Mouse (Mus musculus) hindbrain, embryonic 11.5 days (tissue): ENCODE data around the gene Pafah1b2. TPM values are rescaled to one million over a fixed set of nuclear protein-coding genes. Genes with fewer than 3 reads are reported as not detected.

Source experiments
- ATAC-seq: fragments of 200-750 bp; cut with Nextera tagmentation; 2 replicates; pipeline ENCODE4 v1.8.0; 2017; ENCODE audit warnings: mild to moderate bottlenecking, moderate TSS enrichment, moderate library complexity; ENCODE audit not compliant: low FRiP score
- DNase-seq: peaks from one replicate; pipeline ENCODE4 v3.0.0-alpha.2; 2015; ENCODE audit warnings: low spot score
- H3K27ac ChIP-seq: fragments of 300-500 bp; sonication (generic); 2 replicates; pipeline ENCODE4 v1.5.1; 2014; ENCODE audit warnings: mild to moderate bottlenecking, low read depth, low read length
- H3K27me3 ChIP-seq: fragments of 300-500 bp; sonication (generic); 2 replicates; pipeline ENCODE4 v1.6.1; 2014; ENCODE audit warnings: mild to moderate bottlenecking, low read length, moderate library complexity, mixed read lengths; ENCODE audit not compliant: control insufficient read depth, insufficient read depth
- H3K36me3 ChIP-seq: fragments of 300-500 bp; sonication (generic); 2 replicates; pipeline ENCODE4 v1.6.1; 2014; ENCODE audit warnings: mild to moderate bottlenecking, low read length, moderate library complexity, mixed read lengths; ENCODE audit not compliant: control insufficient read depth, insufficient read depth
- H3K4me1 ChIP-seq: fragments of 300-500 bp; sonication (generic); replicated peaks from 2 replicates; pipeline ENCODE4 v1.6.1; 2014; ENCODE audit warnings: low read length, mixed read lengths; ENCODE audit not compliant: control insufficient read depth, insufficient read depth
- H3K4me2 ChIP-seq: fragments of 300-500 bp; sonication (generic); replicated peaks from 2 replicates; pipeline ENCODE4 v1.6.1; 2014; ENCODE audit warnings: mild to moderate bottlenecking, low read depth, low read length
- H3K4me3 ChIP-seq: fragments of 300-500 bp; sonication (generic); 2 replicates; pipeline ENCODE4 v1.5.1; 2014; ENCODE audit warnings: low read depth, low read length
- H3K9ac ChIP-seq: fragments of 300-500 bp; sonication (generic); 2 replicates; pipeline ENCODE4 v1.6.1; 2014; ENCODE audit warnings: low read depth, low read length
- H3K9me3 ChIP-seq: fragments of 300-500 bp; sonication (generic); 2 replicates; pipeline ENCODE4 v1.6.1; 2016; ENCODE audit warnings: low read length; ENCODE audit not compliant: control insufficient read depth
- whole genome bisulfite sequencing: fragments of 180-500 bp; shearing (Covaris S2); extraction: QIAGEN DNeasy Blood & Tissue Kit; methylation state at CpG from one replicate; pipeline ENCODE4 v1.1.7; 2014; 5-methylcytosine and 5-hydroxymethylcytosine counted together
- polyA plus RNA-seq: library from polyadenylated mRNA; unstranded; fragments of >200 nt; fragmentation: Nextera tagmentation; extraction: Ambion mirVana; gene quantifications from 2 replicates; pipeline ENCODE4 v1.2.1, GENCODE M21; 2014

Gene Pafah1b2
- polyA plus RNA-seq, result 282 and 301 TPM in 2 replicates

- Histone ChIP-seq H3K4me1 (peaks cover 4% of the 10 kb centered on the region), H3K36me3 (no peaks in the 10 kb centered on the region), H3K4me2 (peak within 1 kb of the TSS; percentile 74), H3K4me3 (peak within 1 kb of the TSS; percentile 94), H3K27me3 (no peaks in the 10 kb centered on the region), H3K9ac (peak within 1 kb of the TSS; percentile 95), H3K9me3 (no peaks in the 10 kb centered on the region), H3K27ac (peak within 1 kb of the TSS; percentile 93)
- DNase-seq (peak; percentile 97), ATAC-seq (peak; percentile 89)
- WGBS, result 6% methylated on average over 39 of the region's 78 CpGs
Observed at GRCm38 (mm10) chr9:46012091-46013008, at the start of gene Pafah1b2, which contains the start of gene Sik3. Gene Pafah1b2 (minus strand): TSS chr9:46012690. Gene Sik3 (plus strand): TSS chr9:46012820.

GRCm38 (mm10) chr9:46061696-46062425, 49.4 kb upstream of the Pafah1b2 start:
- WGBS, result 82% methylated on average over 9 of the region's 9 CpGs
- ATAC-seq, result no peak

GRCm38 (mm10) chr9:46060249-46060648, 47.8 kb upstream of the Pafah1b2 start:
- no peak overlapping the region for H3K27ac ChIP-seq
- ATAC-seq (no peak), DNase-seq (no peak)
- H3K9ac ChIP-seq, result no peak overlapping the region
- H3K4me1 ChIP-seq, result no peaks in the 10 kb centered on the region
- H3K4me3 ChIP-seq, result no peak overlapping the region
- no peaks in the 10 kb centered on the region for H3K9me3 ChIP-seq
- 77% methylated on average over 2 of the region's 2 CpGs for WGBS
- no peak overlapping the region for H3K4me2 ChIP-seq
- no peaks in the 10 kb centered on the region for H3K36me3 ChIP-seq
- no peaks in the 10 kb centered on the region for H3K27me3 ChIP-seq

More at GRCm38 (mm10) chr9:46061696-46062425, 49.4 kb upstream of the Pafah1b2 start:
- H3K36me3 ChIP-seq, result no peaks in the 10 kb centered on the region
- no peaks in the 10 kb centered on the region for H3K9me3 ChIP-seq
- no peak overlapping the region for H3K27ac ChIP-seq
- no peak overlapping the region for H3K9ac ChIP-seq
- no peak overlapping the region for H3K4me3 ChIP-seq
- no peaks in the 10 kb centered on the region for H3K4me1 ChIP-seq
- H3K27me3 ChIP-seq, result no peaks in the 10 kb centered on the region
- no peak for DNase-seq
- H3K4me2 ChIP-seq, result no peak overlapping the region

- no peak for ATAC-seq
- no peaks in the 10 kb centered on the region; the same call in 1 of the 2 replicates for H3K4me1 ChIP-seq
- H3K9me3 ChIP-seq, result no peaks in the 10 kb centered on the region
- H3K27ac ChIP-seq, result no peak overlapping the region
- no peak overlapping the region for H3K4me2 ChIP-seq
- H3K4me3 ChIP-seq, result no peak overlapping the region
- no peak overlapping the region for H3K9ac ChIP-seq
- H3K36me3 ChIP-seq, result no peaks in the 10 kb centered on the region
- 83% methylated on average over 3 of the region's 3 CpGs for WGBS
- DNase-seq, result no peak
- no peaks in the 10 kb centered on the region for H3K27me3 ChIP-seq
Observed at GRCm38 (mm10) chr9:46058065-46058464, 45.6 kb upstream of the Pafah1b2 start.

GRCm38 (mm10) chr9:46053014-46053666, 40.6 kb upstream of the Pafah1b2 start:
- no peak for ATAC-seq
- no peak for DNase-seq
- H3K27me3 ChIP-seq, result no peaks in the 10 kb centered on the region
- H3K9me3 ChIP-seq, result no peaks in the 10 kb centered on the region
- WGBS, result 65% methylated on average over 9 of the region's 9 CpGs
- H3K4me3 ChIP-seq, result no peak overlapping the region
- H3K27ac ChIP-seq, result no peak overlapping the region
- no peaks in the 10 kb centered on the region for H3K36me3 ChIP-seq
- H3K4me2 ChIP-seq, result no peak overlapping the region
- no peak overlapping the region for H3K9ac ChIP-seq
- no peaks in the 10 kb centered on the region; the same call in 1 of the 2 replicates for H3K4me1 ChIP-seq

GRCm38 (mm10) chr9:46050203-46050602, 37.7 kb upstream of the Pafah1b2 start:
- Histone ChIP-seq H3K36me3 (no peaks in the 10 kb centered on the region), H3K4me1 (peaks cover 4% of the 10 kb centered on the region; the same call in 1 of the 2 replicates), H3K9me3 (no peaks in the 10 kb centered on the region), H3K9ac (no peak overlapping the region), H3K27ac (no peak overlapping the region), H3K4me2 (no peak overlapping the region), H3K27me3 (no peaks in the 10 kb centered on the region), H3K4me3 (no peak overlapping the region)
- ATAC-seq, result no peak
- no peak for DNase-seq
- WGBS, result 89% methylated on average over 8 of the region's 8 CpGs

GRCm38 (mm10) chr9:46049525-46049924, 37.0 kb upstream of the Pafah1b2 start:
- Histone ChIP-seq H3K4me2 (no peak overlapping the region), H3K9me3 (no peaks in the 10 kb centered on the region), H3K27ac (no peak overlapping the region), H3K27me3 (no peaks in the 10 kb centered on the region), H3K36me3 (no peaks in the 10 kb centered on the region), H3K9ac (no peak overlapping the region), H3K4me3 (no peak overlapping the region), H3K4me1 (peaks cover 4% of the 10 kb centered on the region; the same call in 1 of the 2 replicates)
- DNase-seq (no peak), ATAC-seq (no peak)
- WGBS, result 83% methylated on average over 7 of the region's 7 CpGs

DNA sequence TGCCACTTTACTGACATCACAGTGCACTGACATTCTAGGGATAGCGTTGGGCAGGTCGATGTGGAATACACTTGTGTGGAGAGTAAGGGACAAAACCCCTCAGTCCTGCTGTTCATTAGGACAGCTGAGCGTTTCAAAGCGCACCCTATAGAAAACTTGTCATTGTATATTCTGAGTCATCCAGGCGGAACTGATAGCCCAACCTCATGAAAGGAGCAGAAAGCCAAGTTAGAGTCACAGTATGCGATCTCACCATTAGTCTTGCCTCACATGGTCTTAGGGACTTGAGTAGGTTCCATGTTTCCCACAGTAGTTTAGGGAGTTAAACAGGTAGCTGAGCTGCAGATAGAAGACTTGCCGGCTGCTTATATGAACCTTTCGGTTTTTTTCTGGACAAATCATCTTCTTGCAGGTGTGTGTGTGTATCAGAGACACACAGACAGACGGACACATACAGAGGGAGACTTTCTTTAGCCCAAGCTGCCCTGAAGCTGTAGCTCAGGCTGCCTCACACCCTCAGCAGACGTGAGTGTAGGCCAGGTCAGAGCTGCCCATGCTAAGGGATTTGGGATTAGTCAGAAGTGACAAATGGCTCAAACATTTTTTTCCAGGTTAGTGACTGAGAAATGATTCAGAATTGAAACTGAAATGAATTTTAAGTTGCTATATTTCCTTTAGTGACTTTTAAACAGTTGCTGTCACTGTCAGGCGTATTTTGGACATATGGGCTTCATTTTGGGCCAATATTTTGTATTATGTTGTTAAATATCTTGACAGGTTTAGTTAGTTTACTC, 34.4 kb upstream of the Pafah1b2 start:
- DNase-seq (peak; percentile 31), ATAC-seq (no peak)
- H3K4me3 ChIP-seq, result no peak overlapping the region
- H3K9ac ChIP-seq, result no peak overlapping the region
- no peaks in the 10 kb centered on the region for H3K9me3 ChIP-seq
- H3K36me3 ChIP-seq, result no peaks in the 10 kb centered on the region
- H3K27ac ChIP-seq, result no peak overlapping the region
- H3K27me3 ChIP-seq, result no peaks in the 10 kb centered on the region
- H3K4me1 ChIP-seq, result 0 out of 2 replicates have a peak, but pooled peaks cover 4% of the 10 kb centered on the region
- 55% methylated on average over 11 of the region's 11 CpGs for WGBS
- H3K4me2 ChIP-seq, result no peak overlapping the region
